Mouse (Mus musculus) thymus, adult 2 months (tissue): Measurements from ENCODE around the gene Grin3b. TPM values are rescaled to one million over a fixed set of nuclear protein-coding genes. Genes with fewer than 3 reads are reported as not detected.

Experiments
- DNase-seq: peaks from one replicate; pipeline ENCODE4 v3.0.0; 2021
- H3K27ac ChIP-seq: fragments of 200-500 bp; 2 replicates; pipeline ENCODE4 v1.5.1; 2012; ENCODE audit warnings: low read length, control low read depth; ENCODE audit not compliant: control insufficient read depth, insufficient read depth
- H3K27me3 ChIP-seq: fragments of 200-500 bp; 2 replicates; pipeline ENCODE4 v1.6.1; 2012; ENCODE audit warnings: mild to moderate bottlenecking, low read length, moderate library complexity, mixed read lengths; ENCODE audit not compliant: control insufficient read depth, insufficient read depth
- H3K36me3 ChIP-seq: fragments of 200-500 bp; 2 replicates; pipeline ENCODE4 v1.6.1; 2012; ENCODE audit warnings: mild to moderate bottlenecking, low read length, moderate library complexity; ENCODE audit not compliant: control insufficient read depth, insufficient read depth
- H3K4me1 ChIP-seq: fragments of 200-500 bp; replicated peaks from 2 replicates; pipeline ENCODE4 v1.6.1; 2012; ENCODE audit warnings: low read length; ENCODE audit not compliant: control insufficient read depth, insufficient read depth
- H3K4me3 ChIP-seq: fragments of 200-500 bp; 2 replicates; pipeline ENCODE4 v1.5.1; 2012; ENCODE audit warnings: mild to moderate bottlenecking, low read length, control low read depth, moderate library complexity; ENCODE audit not compliant: control insufficient read depth, insufficient read depth
- CTCF ChIP-seq: fragments of 200-500 bp; IDR thresholded peaks from 2 replicates; pipeline ENCODE4 v1.5.1; 2012; ENCODE audit warnings: mild to moderate bottlenecking, control low read depth, low read length, moderate library complexity, borderline replicate concordance; ENCODE audit not compliant: control insufficient read depth, poor library complexity, insufficient read depth; ENCODE audit errors: extremely low read depth
- POLR2A ChIP-seq: fragments of 200-500 bp; IDR thresholded peaks from 2 replicates; pipeline ENCODE4 v1.6.1; 2012; ENCODE audit warnings: mild to moderate bottlenecking, low read length, control low read depth, moderate library complexity; ENCODE audit not compliant: control insufficient read depth, poor library complexity, insufficient read depth; ENCODE audit errors: extremely low read depth
- WGBS: fragments of 180-500 bp; shearing (Covaris S2); methylation state at CpG from one replicate; pipeline ENCODE4 v1.1.7; 2018; 5-methylcytosine and 5-hydroxymethylcytosine counted together
- polyA plus RNA-seq: library from polyadenylated mRNA; depleted of rRNA; stranded (reverse); fragments of >200 nt; gene quantifications from 2 replicates; pipeline ENCODE4 v1.2.3, GENCODE M21; 2012

Gene Grin3b
- polyA plus RNA-seq, 1 experiment, result 0.07 TPM

DNA sequence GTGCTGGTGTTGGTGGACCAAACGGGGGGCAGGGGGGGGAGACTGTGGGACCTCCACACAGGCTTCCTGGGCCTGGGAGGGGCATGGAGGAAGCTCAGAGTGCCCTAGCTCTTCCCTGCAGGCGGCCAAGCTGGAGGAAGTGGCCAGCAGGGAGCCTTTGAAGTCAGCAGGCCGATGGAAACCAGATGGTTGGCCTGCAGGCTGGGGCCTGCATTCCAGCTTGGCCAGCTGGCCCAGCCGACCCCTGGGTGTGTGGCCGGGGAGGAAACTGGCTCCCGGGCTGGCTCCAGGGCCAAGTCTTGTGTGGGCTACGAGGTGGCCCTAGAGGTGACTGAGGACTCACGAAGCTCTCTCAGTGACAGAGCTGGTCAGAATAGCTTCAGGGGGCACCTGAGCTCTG lies 37.8 kb upstream of the Grin3b start:
- Histone ChIP-seq H3K4me1 (peaks cover 21% of the 10 kb centered on the region), H3K4me3 (no peak overlapping the region), H3K27ac (no peak overlapping the region), H3K36me3 (no peaks in the 10 kb centered on the region), H3K27me3 (no peaks in the 10 kb centered on the region)
- WGBS, result 63% methylated on average over 8 of the region's 8 CpGs
- DNase-seq, result no peak
- TF ChIP-seq POLR2A (no peak), CTCF (no peak)

GRCm38 (mm10) chr10:79933145-79933679 lies 37.3 kb upstream of the Grin3b start:
- Histone ChIP-seq H3K27ac (no peak overlapping the region), H3K4me3 (no peak overlapping the region), H3K4me1 (peaks cover 20% of the 10 kb centered on the region), H3K36me3 (no peaks in the 10 kb centered on the region), H3K27me3 (no peaks in the 10 kb centered on the region)
- TF ChIP-seq CTCF (no peak), POLR2A (no peak)
- no peak for DNase-seq
- WGBS, result 90% methylated on average over 9 of the region's 9 CpGs

GRCm38 (mm10) chr10:79933861-79934260 lies 36.7 kb upstream of the Grin3b start:
- H3K4me3 ChIP-seq, result no peak overlapping the region
- no peak for DNase-seq
- peaks cover 15% of the 10 kb centered on the region for H3K4me1 ChIP-seq
- H3K27me3 ChIP-seq, result no peaks in the 10 kb centered on the region
- H3K27ac ChIP-seq, result no peak overlapping the region
- H3K36me3 ChIP-seq, result no peaks in the 10 kb centered on the region
- WGBS, result 95% methylated on average over 6 of the region's 6 CpGs
- TF ChIP-seq POLR2A, result no peak
- no peak for TF ChIP-seq CTCF

GRCm38 (mm10) chr10:79934272-79934721 lies 36.2 kb upstream of the Grin3b start:
- Histone ChIP-seq H3K4me3 (no peak overlapping the region), H3K27ac (no peak overlapping the region), H3K4me1 (peaks cover 14% of the 10 kb centered on the region), H3K27me3 (no peaks in the 10 kb centered on the region), H3K36me3 (no peaks in the 10 kb centered on the region)
- TF ChIP-seq CTCF, result no peak
- TF ChIP-seq POLR2A, result no peak
- WGBS, result 91% methylated on average over 13 of the region's 13 CpGs
- DNase-seq, result no peak

DNA sequence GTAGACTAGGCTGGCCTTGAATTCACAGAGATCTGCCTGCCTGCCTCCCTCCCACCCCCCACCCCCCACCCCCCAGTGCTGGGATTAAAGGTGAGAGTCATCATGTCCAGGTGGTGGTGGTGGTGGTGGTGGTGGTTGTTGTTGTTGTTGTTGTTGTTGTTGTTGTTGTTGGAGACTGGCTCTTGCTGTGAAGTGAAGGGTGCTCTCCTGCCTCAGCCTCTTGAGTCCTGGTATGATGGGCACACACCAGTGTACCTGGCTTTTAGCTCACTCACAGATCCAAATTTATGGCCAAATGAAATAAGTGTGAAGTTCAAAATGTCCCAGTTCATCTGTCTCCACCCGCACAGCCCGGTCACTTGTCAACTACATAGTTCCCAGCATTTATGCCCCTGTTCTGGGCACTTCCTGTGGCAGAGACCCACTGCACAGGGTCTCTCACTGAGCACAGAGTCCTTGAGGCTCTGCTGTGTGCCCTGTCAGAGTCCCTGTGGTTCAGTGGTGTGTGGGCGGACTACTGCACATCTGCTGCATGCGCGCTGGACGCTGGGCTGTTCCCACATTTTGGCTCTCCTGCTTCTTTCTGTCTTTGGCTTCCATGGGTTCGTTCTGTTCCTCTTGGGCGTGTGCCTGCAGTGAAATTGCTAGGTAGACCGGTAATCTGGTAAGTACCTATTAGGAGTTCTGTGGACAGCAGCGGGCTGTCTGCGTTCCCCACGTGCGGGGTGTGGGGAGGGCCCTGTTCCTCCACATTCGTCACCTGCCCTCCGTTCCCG lies 35.5 kb upstream of the Grin3b start:
- TF ChIP-seq CTCF, result no peak
- TF ChIP-seq POLR2A, result no peak
- Histone ChIP-seq H3K4me3 (no peak overlapping the region), H3K36me3 (no peaks in the 10 kb centered on the region), H3K4me1 (peaks cover 14% of the 10 kb centered on the region), H3K27me3 (no peaks in the 10 kb centered on the region), H3K27ac (no peak overlapping the region)
- WGBS, result 97% methylated on average over 16 of the region's 16 CpGs
- DNase-seq, result no peak

- DNase-seq, result no peak
- Histone ChIP-seq H3K36me3 (no peaks in the 10 kb centered on the region), H3K27me3 (no peaks in the 10 kb centered on the region), H3K27ac (no peak overlapping the region), H3K4me3 (no peak overlapping the region), H3K4me1 (peaks cover 16% of the 10 kb centered on the region)
- TF ChIP-seq POLR2A (no peak), CTCF (no peak)
- 25% methylated on average over 10 of the region's 10 CpGs for WGBS
These were observed 34.1 kb upstream of the Grin3b start for GRCm38 (mm10) chr10:79936284-79936910.
